Mouse (Mus musculus): ENCODE results near the gene Tle6. TPM values are rescaled to one million over a fixed set of nuclear protein-coding genes. Genes with fewer than 3 reads are reported as not detected.

Gene Tle6
- total RNA-seq, 2 experiments from 2014 or later, result 7.2 to 10.6 TPM

Other genes starting within 250 kb of the Tle6 start
- 10 to 100 TPM; 12.1 to 13.5 TPM for gene Mfsd12, start 243.6 kb downstream of the Tle6 start, total RNA-seq (2021)
- gene 4930404N11Rik, start 235.3 kb downstream of the Tle6 start, total RNA-seq (2021), result 1 to 10 TPM in 1 of 2 experiments, under 1 TPM in 1; 0.63 to 2.0 TPM
- gene Fzr1, start 222.6 kb downstream of the Tle6 start, total RNA-seq (2021), result 10 to 100 TPM; 55.4 to 56.8 TPM
- 10 to 100 TPM; 52.9 to 55.9 TPM for gene Dohh, start 216.6 kb downstream of the Tle6 start, total RNA-seq (2021)
- gene Gm48551, start 216.6 kb downstream of the Tle6 start, total RNA-seq (2021), result under 1 TPM; 0.55 to 0.70 TPM
- under 1 TPM; 0.72 to 0.98 TPM for gene Gm48552, start 212.1 kb downstream of the Tle6 start, total RNA-seq (2021)
- 1 to 10 TPM; 1.9 to 2.4 TPM for gene Smim24, start 208.0 kb downstream of the Tle6 start, total RNA-seq (2021)
- 100 to 1,000 TPM; 125 to 130 TPM for gene Nfic, start 145.4 kb downstream of the Tle6 start, total RNA-seq (2021)
- gene Celf5, start 118.4 kb downstream of the Tle6 start, total RNA-seq (2021), result under 1 TPM; 0.09 to 0.33 TPM
- 10 to 100 TPM; 57.1 to 62.3 TPM for gene Ncln, start 104.7 kb downstream of the Tle6 start, total RNA-seq (2021)
- under 1 TPM; 0.50 to 0.57 TPM for gene S1pr4, start 100.9 kb downstream of the Tle6 start, total RNA-seq (2021)
- under 1 TPM; 0.48 to 0.56 TPM for gene Gna15, start 76.8 kb downstream of the Tle6 start, total RNA-seq (2021)
- 10 to 100 TPM; 58.5 to 62.7 TPM for gene Gna11, start 55.9 kb downstream of the Tle6 start, total RNA-seq (2021)
- 100 to 1,000 TPM; 821 to 843 TPM for gene Aes, start 41.6 kb downstream of the Tle6 start, total RNA-seq (2021)
- gene Tle2, start 26.5 kb downstream of the Tle6 start, total RNA-seq (2021), result 10 to 100 TPM; 15.3 to 17.1 TPM
- 1 to 10 TPM; 1.2 to 1.3 TPM for gene BC025920, start 5.2 kb upstream of the Tle6 start, total RNA-seq (2021)
- 10 to 100 TPM; 16.8 to 17.0 TPM for gene Sirt6, start 26.7 kb upstream of the Tle6 start, total RNA-seq (2021)
- gene Ankrd24, start 27.5 kb upstream of the Tle6 start, total RNA-seq (2021), result 10 to 100 TPM; 14.5 to 16.0 TPM
- gene Gm10778, start 48.0 kb upstream of the Tle6 start, total RNA-seq (2021), result 1 to 10 TPM; 2.9 to 3.5 TPM
- gene Zfp433, start 103.8 kb upstream of the Tle6 start, total RNA-seq (2021), result 1 to 10 TPM; 8.5 to 9.2 TPM
- 1 to 10 TPM; 3.7 to 4.3 TPM for gene Gm3055, start 170.1 kb upstream of the Tle6 start, total RNA-seq (2021)
- gene Gm4767, start 211.1 kb upstream of the Tle6 start, total RNA-seq (2021), result 1 to 10 TPM; 1.6 to 2.9 TPM

Data from heart, postnatal 4 days (tissue).